Mouse (Mus musculus) MEL (cell line): ENCODE data around the gene Olfr975. TPM values are rescaled to one million over a fixed set of nuclear protein-coding genes. Genes with fewer than 3 reads are reported as not detected.
A peak's percentile ranks its signal among the peaks of the same experiment; 100 is the strongest.

Source experiments
- DNase-seq: peaks from one replicate; pipeline ENCODE4 v3.0.0; 2011; ENCODE audit warnings: low read depth, low spot score
- H3K27ac ChIP-seq: 2 replicates; pipeline ENCODE4 v1.5.1; 2012; ENCODE audit warnings: low read depth, mild to moderate bottlenecking, control low read depth, low read length, moderate library complexity; ENCODE audit not compliant: control insufficient read depth
- H3K27me3 ChIP-seq, 2 experiments: fragments of 150-350 bp in 1 of 2; sonication (generic) in 1 of 2; 2 replicates each; pipeline ENCODE4 v1.6.1; 2012; ENCODE audit warnings: low read length in 2 of 2, mild to moderate bottlenecking in 2 of 2, improper control_type of control experiment in 1 of 2, moderate library complexity in 1 of 2; ENCODE audit not compliant: insufficient read depth in 2 of 2, control insufficient read depth in 1 of 2
- H3K36me3 ChIP-seq, 2 experiments: 2 replicates each; pipeline ENCODE4 v1.6.1; 2012 to 2014; ENCODE audit warnings: low read length in 2 of 2, improper control_type of control experiment in 1 of 2, inconsistent platforms in 1 of 2, mild to moderate bottlenecking in 1 of 2; ENCODE audit not compliant: insufficient read depth in 2 of 2, control insufficient read depth in 1 of 2
- H3K4me1 ChIP-seq, 2 experiments: fragments of 150-350 bp in 1 of 2; sonication (generic) in 1 of 2; 2 replicates each; pipeline ENCODE4 v1.6.1; 2012; ENCODE audit warnings: low read length in 2 of 2, improper control_type of control experiment in 1 of 2, mild to moderate bottlenecking in 1 of 2; ENCODE audit not compliant: insufficient read depth in 2 of 2, control insufficient read depth in 1 of 2
- H3K4me3 ChIP-seq, 2 experiments: fragments of 150-350 bp in 1 of 2; sonication (generic) in 1 of 2; 2 replicates each; pipeline ENCODE4 v1.5.1; 2012; ENCODE audit warnings: low read depth in 2 of 2, low read length in 2 of 2, mild to moderate bottlenecking in 2 of 2, moderate library complexity in 2 of 2, control low read depth in 1 of 2, improper control_type of control experiment in 1 of 2; ENCODE audit not compliant: control insufficient read depth in 1 of 2, insufficient read depth in 1 of 2
- H3K79me2 ChIP-seq: 2 replicates; pipeline ENCODE4 v1.6.1; 2012; ENCODE audit warnings: mild to moderate bottlenecking, low read length, moderate library complexity; ENCODE audit not compliant: control insufficient read depth, poor library complexity, insufficient read depth
- H3K9ac ChIP-seq: 2 replicates; pipeline ENCODE4 v1.6.1; 2012; ENCODE audit warnings: low read depth, mild to moderate bottlenecking, control low read depth, low read length, moderate library complexity; ENCODE audit not compliant: control insufficient read depth, poor library complexity, severe bottlenecking
- H3K9me3 ChIP-seq: fragments of 150-350 bp; sonication (generic); replicated peaks from 2 replicates; pipeline ENCODE4 v1.6.1; 2012; ENCODE audit warnings: mild to moderate bottlenecking, low read length, improper control_type of control experiment, moderate library complexity; ENCODE audit not compliant: insufficient read depth
- BHLHE40 ChIP-seq: IDR thresholded peaks from 2 replicates; pipeline ENCODE4 v1.6.1; 2012; ENCODE audit warnings: low read depth, mild to moderate bottlenecking, inconsistent platforms, low read length, improper control_type of control experiment, borderline replicate concordance
- CHD1 ChIP-seq: IDR thresholded peaks from 2 replicates; pipeline ENCODE4 v1.6.1; 2012; ENCODE audit warnings: low read depth, mild to moderate bottlenecking, inconsistent platforms, low read length, improper control_type of control experiment
- CHD2 ChIP-seq: IDR thresholded peaks from 2 replicates; pipeline ENCODE4 v1.6.1; 2011; ENCODE audit warnings: low read length, improper control_type of control experiment
- CTCF ChIP-seq, 3 experiments: IDR thresholded peaks in 2 of 3; conservative IDR thresholded peaks in 1 of 3; 2 replicates each; pipeline ENCODE4 v1.5.1; 2011 to 2012; ENCODE audit warnings: low read length in 3 of 3, low read depth in 2 of 3, mild to moderate bottlenecking in 2 of 3, improper control_type of control experiment in 1 of 3, inconsistent platforms in 1 of 3, mixed read lengths in 1 of 3, moderate library complexity in 1 of 3; ENCODE audit not compliant: control insufficient read depth in 1 of 3, insufficient read depth in 1 of 3, poor library complexity in 1 of 3, severe bottlenecking in 1 of 3
- ETS1 ChIP-seq: IDR thresholded peaks from 2 replicates; pipeline ENCODE4 v1.6.1; 2012; ENCODE audit warnings: low read depth, mild to moderate bottlenecking, inconsistent platforms, low read length, improper control_type of control experiment, moderate library complexity
- GATA1 ChIP-seq: IDR thresholded peaks from 2 replicates; pipeline ENCODE4 v1.6.1; 2011; ENCODE audit warnings: low read depth, low read length, improper control_type of control experiment
- HCFC1 ChIP-seq: IDR thresholded peaks from 2 replicates; pipeline ENCODE4 v1.6.1; 2012; ENCODE audit warnings: low read depth, mild to moderate bottlenecking, inconsistent platforms, low read length, improper control_type of control experiment, moderate library complexity
- MAFK ChIP-seq: IDR thresholded peaks from 2 replicates; pipeline ENCODE4 v1.6.1; 2011; ENCODE audit warnings: low read depth, mild to moderate bottlenecking, low read length, improper control_type of control experiment, borderline replicate concordance
- MAZ ChIP-seq: IDR thresholded peaks from 2 replicates; pipeline ENCODE4 v1.6.1; 2012; ENCODE audit warnings: low read depth, mild to moderate bottlenecking, inconsistent platforms, low read length, improper control_type of control experiment
- MEF2A ChIP-seq: IDR thresholded peaks from 2 replicates; pipeline ENCODE4 v1.6.1; 2014; ENCODE audit warnings: low read depth, mild to moderate bottlenecking, inconsistent platforms, low read length, improper control_type of control experiment; ENCODE audit not compliant: poor library complexity, insufficient replicate concordance, severe bottlenecking; ENCODE audit errors: extremely low read depth
- NELFE ChIP-seq: IDR thresholded peaks from 2 replicates; pipeline ENCODE4 v1.6.1; 2011; ENCODE audit warnings: low read depth, low read length, improper control_type of control experiment
- NRF1 ChIP-seq: IDR thresholded peaks from 2 replicates; pipeline ENCODE4 v1.6.1; 2014; ENCODE audit warnings: low read depth, mild to moderate bottlenecking, inconsistent platforms, low read length, improper control_type of control experiment, moderate library complexity; ENCODE audit not compliant: poor library complexity, insufficient read depth, severe bottlenecking
- POLR2AphosphoS2 ChIP-seq: IDR thresholded peaks from 2 replicates; pipeline ENCODE4 v1.6.1; 2011; ENCODE audit warnings: low read length, improper control_type of control experiment
- RAD21 ChIP-seq: IDR thresholded peaks from 2 replicates; pipeline ENCODE4 v1.6.1; 2011; ENCODE audit warnings: mild to moderate bottlenecking, low read depth, low read length, improper control_type of control experiment
- SMC3 ChIP-seq: IDR thresholded peaks from 2 replicates; pipeline ENCODE4 v1.6.1; 2011; ENCODE audit warnings: low read depth, low read length, improper control_type of control experiment
- UBTF ChIP-seq: IDR thresholded peaks from 2 replicates; pipeline ENCODE4 v1.6.1; 2012; ENCODE audit warnings: low read depth, mild to moderate bottlenecking, inconsistent platforms, low read length, improper control_type of control experiment, moderate library complexity, borderline replicate concordance; ENCODE audit not compliant: insufficient read depth
- USF1 ChIP-seq: IDR thresholded peaks from 2 replicates; pipeline ENCODE4 v1.6.1; 2014; ENCODE audit warnings: low read depth, mild to moderate bottlenecking, inconsistent platforms, low read length, improper control_type of control experiment, moderate library complexity
- USF2 ChIP-seq, 2 experiments: IDR thresholded peaks; 2 replicates each; pipeline ENCODE4 v1.6.1; 2011 to 2012; ENCODE audit warnings: improper control_type of control experiment in 2 of 2, low read length in 2 of 2, borderline replicate concordance in 1 of 2, inconsistent platforms in 1 of 2, low read depth in 1 of 2, mild to moderate bottlenecking in 1 of 2; ENCODE audit not compliant: insufficient read depth in 1 of 2
- ZKSCAN1 ChIP-seq: IDR thresholded peaks from 2 replicates; pipeline ENCODE4 v1.6.1; 2012; ENCODE audit warnings: low read depth, mild to moderate bottlenecking, inconsistent platforms, low read length, improper control_type of control experiment, moderate library complexity
- ZMIZ1 ChIP-seq: IDR thresholded peaks from 2 replicates; pipeline ENCODE4 v1.6.1; 2012; ENCODE audit warnings: low read depth, mild to moderate bottlenecking, inconsistent platforms, low read length, improper control_type of control experiment, moderate library complexity
- polyA plus RNA-seq, 2 experiments: library from polyadenylated mRNA; stranded (reverse) in 1 of 2; unstranded in 1 of 2; fragments of >175 nt in 1 of 2; fragments of >200 nt in 1 of 2; gene quantifications; 2 replicates each; pipeline versions ENCODE4 v1.2.1 to v1.2.4; 2012; ENCODE audit warnings: low replicate concordance in 2 of 2, low read depth in 1 of 2; ENCODE audit not compliant: insufficient read length in 2 of 2, insufficient read depth in 1 of 2, missing spikeins in 1 of 2
- total RNA-seq: library from RNA; depleted of rRNA; stranded (reverse); fragments of 300-350 nt; gene quantifications from 2 replicates; pipeline ENCODE4 v1.2.3, GENCODE M21; 2012

Gene Olfr975
- total and polyA plus RNA-seq, 3 experiments: not detected

- TF ChIP-seq MAZ: no peak
- no peak for TF ChIP-seq UBTF
- no peak for TF ChIP-seq MAFK
Measured at GRCm38 (mm10) chr9:39909939-39910338, 41.9 kb downstream of the Olfr975 start (continued).

GRCm38 (mm10) chr9:39907036-39907435 is 44.8 kb downstream of the Olfr975 start, which contains the start of gene Olfr229:
Gene Olfr229 (plus strand): TSS chr9:39907336.
- Histone ChIP-seq H3K4me3 (no peak within 1 kb of the TSS), H3K4me1 (no peaks in the 10 kb centered on the region), H3K9ac (no peak within 1 kb of the TSS), H3K27ac (no peak within 1 kb of the TSS), H3K79me2 (no peaks in the 10 kb centered on the region), H3K9me3 (no peaks in the 10 kb centered on the region), H3K36me3 (no peaks in the 10 kb centered on the region), H3K27me3 (no peaks in the 10 kb centered on the region)
- TF ChIP-seq CHD1 (no peak), BHLHE40 (no peak), ETS1 (no peak), NRF1 (no peak), MAFK (no peak), MEF2A (no peak), CHD2 (no peak), POLR2AphosphoS2 (no peak), USF2 (IDR thresholded peaks at IDR 0.05; ENCODE audit: borderline replicate concordance in 1 of 2, insufficient read depth in 1 of 2, low read depth in 1 of 2, low read length in 2 of 2) (no peak), GATA1 (no peak), RAD21 (no peak), SMC3 (no peak), CTCF (IDR thresholded peaks at IDR 0.05 in 2 of 3, conservative IDR thresholded peaks at IDR 0.05 in 1 of 3; ENCODE audit: control insufficient read depth in 1 of 3, insufficient read depth in 1 of 3, low read depth in 2 of 3, low read length in 3 of 3, poor library complexity in 1 of 3, severe bottlenecking in 1 of 3) (no peak)
- no peak for DNase-seq

GRCm38 (mm10) chr9:39905106-39905505 is 46.7 kb downstream of the Olfr975 start:
- no peaks in the 10 kb centered on the region for H3K36me3 ChIP-seq
- H3K79me2 ChIP-seq: no peaks in the 10 kb centered on the region
- no peaks in the 10 kb centered on the region for H3K9me3 ChIP-seq
- TF ChIP-seq HCFC1 (no peak), MAFK (no peak), USF1 (no peak), ZMIZ1 (no peak), ZKSCAN1 (no peak), NELFE (no peak)
- TF ChIP-seq, all 39 proteins: peak for 0
- H3K4me3 ChIP-seq: no peak overlapping the region
- no peak overlapping the region for H3K27ac ChIP-seq
- H3K27me3 ChIP-seq: no peaks in the 10 kb centered on the region
- no peaks in the 10 kb centered on the region for H3K4me1 ChIP-seq
- DNase-seq: peak; percentile 6
- no peak overlapping the region for H3K9ac ChIP-seq
